Mouse (Mus musculus): ENCODE data around the gene Veph1.

The Veph1 gene

GRCm38 (mm10) chr3:66101074-66101473, 195.6 kb downstream of the Veph1 start:
- DNase-seq (ENCODE audit: low spot score), result no peak

- no peak for DNase-seq (ENCODE audit: low spot score)
Measured at GRCm38 (mm10) chr3:66091746-66092145, 204.9 kb downstream of the Veph1 start.

DNA sequence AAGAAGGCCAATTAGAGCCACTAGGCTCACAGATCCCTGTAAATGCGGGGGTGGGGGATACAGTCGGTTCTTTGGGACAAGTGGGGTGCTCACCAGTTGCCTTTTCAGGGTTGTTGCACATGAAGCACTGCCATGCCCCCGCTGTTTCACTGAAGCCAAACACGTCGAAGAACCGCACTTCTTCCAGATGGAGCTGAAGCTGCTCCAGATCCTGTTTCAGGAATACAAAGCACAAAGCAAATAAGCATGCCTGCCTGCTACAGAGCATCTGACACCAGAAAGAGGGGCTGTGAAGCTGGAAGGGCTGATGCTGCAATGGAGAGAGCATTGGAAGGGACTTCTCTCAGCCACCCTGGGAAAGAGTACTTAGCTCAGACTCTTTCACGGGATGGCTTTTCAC, 209.0 kb downstream of the Veph1 start:
- DNase-seq (ENCODE audit: low spot score), result no peak

DNA sequence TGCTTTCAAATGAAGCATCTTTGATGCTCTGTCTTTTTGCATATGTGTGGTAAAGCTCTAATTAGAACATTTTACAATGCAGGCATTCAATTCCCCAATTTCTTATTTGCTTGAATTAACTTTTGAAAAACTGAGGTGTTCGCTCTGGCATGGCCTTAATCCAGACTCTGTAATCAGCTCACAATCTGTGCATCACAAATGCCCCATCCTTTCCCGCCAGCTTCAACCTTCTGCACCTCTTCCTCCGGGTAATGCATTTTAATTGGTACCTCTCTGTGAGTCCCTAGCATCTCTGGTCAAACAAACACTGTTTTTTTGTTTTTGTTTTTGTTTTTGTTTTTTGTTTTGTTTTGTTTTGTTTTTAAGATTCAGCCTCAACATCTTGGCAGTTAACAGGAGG, 212.8 kb downstream of the Veph1 start:
- DNase-seq (ENCODE audit: low spot score), result no peak

GRCm38 (mm10) chr3:66083407-66083806, 213.2 kb downstream of the Veph1 start:
- no peak for DNase-seq (ENCODE audit: low spot score)

- DNase-seq (ENCODE audit: low spot score), result no peak
Measured at GRCm38 (mm10) chr3:66082975-66083374, 213.7 kb downstream of the Veph1 start.

DNA sequence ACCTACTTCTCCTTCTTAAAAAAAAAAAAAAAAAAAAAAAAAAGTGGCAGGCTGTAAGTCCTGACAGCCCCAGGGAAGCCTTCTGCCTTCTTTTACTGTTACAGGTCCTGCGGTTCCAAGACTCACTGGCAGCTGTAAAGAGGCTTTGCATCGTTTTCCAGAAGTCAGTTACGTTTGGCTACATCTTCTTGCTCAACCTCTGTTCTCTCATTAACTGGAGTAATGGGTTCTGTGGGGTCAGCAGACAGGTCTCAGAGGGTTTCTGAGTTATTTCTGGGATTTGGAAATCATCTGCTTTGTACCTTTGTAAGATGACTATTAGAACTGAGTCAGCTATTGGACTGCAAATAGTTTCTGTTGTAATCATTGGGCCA, 215.3 kb downstream of the Veph1 start:
- no peak for DNase-seq (ENCODE audit: low spot score)

- DNase-seq (ENCODE audit: low spot score), result no peak
Measured at GRCm38 (mm10) chr3:66080631-66081362, 215.8 kb downstream of the Veph1 start.

GRCm38 (mm10) chr3:66079886-66080285, 216.8 kb downstream of the Veph1 start:
- no peak for DNase-seq (ENCODE audit: low spot score)

DNA sequence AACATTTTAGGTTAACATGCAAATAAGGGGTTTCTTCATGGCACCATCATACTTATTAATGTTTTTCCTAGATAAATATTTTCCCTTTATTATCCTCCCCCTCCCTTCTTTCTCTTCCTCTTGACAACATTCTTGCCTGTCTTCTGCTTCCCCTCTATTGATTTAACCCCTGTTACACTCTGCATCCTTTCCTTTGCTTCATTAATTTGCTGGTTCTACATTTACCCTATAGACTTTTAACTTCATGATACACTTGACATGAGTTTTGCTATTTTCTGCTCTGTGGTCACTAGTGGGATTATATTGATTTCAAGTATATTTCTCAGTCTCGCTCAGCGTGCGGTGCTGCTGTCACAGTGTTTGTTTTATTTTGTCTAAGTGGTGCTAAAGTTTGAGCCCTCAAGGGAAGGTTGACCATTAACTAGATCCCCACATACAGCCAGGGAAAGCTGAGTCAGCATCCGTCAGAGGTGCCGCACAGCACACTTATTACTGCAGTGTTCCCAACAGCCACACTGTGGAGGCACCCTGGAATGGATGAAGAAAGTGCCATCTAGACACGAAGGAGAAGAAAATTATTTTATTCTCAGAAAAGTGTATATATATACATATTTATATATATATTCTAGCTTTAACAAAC, 217.6 kb downstream of the Veph1 start:
- no peak for DNase-seq (ENCODE audit: low spot score)

DNA sequence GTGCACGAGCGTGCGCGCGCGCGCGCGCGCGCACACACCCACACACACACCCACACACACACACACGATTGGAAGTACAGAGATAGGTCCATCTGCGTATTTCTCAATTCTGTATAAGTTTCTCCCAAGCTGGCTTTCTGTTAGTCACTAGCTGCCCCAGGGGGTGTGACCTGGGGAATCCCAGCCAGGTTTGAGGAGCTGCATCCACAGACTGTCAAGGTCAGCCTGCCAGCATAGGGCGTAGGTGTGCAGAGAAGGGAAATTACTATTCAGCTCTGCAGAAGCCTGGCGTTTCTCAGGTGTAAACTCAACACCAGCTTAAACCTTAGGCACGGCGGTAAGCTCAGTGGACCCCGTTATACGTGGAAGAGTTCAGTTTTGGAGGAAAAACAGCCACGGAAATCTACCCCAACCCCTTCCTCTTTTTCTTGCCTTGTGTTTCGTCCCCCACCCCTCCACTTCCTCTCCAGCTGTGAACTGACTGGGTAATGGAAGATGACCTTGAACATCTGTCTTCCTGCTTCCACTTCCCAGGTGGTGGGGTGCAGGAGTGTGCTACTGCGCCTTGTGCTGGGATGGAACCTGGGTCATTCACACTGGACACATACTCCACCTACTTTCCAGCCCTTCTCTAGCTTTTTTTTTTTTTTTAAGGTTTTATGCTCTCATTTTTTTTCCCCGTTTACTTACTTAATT, 218.5 kb downstream of the Veph1 start:
- DNase-seq (ENCODE audit: low spot score), result no peak

- DNase-seq (ENCODE audit: low spot score), result no peak
Measured at GRCm38 (mm10) chr3:66070274-66070673, 226.4 kb downstream of the Veph1 start.

DNA sequence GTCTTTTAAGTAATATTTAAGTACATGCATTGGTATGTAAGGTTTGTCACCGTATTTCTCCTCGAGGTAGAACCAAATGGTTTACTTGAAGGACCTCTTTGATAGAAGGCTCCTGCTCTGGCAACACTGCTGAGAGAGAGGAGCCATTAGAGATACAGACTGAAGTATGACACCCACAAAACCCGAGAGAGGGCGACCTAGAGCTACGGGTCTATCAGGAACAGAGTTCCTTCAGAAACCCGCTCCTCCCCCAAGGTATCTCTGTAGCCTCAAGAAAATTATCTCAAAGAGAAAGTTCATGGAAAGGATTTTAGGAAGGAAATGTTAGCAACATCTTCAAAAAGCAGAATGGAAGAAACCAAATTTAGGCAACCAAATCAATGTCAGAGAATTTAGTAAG, 232.8 kb downstream of the Veph1 start:
- DNase-seq (ENCODE audit: low spot score), result no peak

DNA sequence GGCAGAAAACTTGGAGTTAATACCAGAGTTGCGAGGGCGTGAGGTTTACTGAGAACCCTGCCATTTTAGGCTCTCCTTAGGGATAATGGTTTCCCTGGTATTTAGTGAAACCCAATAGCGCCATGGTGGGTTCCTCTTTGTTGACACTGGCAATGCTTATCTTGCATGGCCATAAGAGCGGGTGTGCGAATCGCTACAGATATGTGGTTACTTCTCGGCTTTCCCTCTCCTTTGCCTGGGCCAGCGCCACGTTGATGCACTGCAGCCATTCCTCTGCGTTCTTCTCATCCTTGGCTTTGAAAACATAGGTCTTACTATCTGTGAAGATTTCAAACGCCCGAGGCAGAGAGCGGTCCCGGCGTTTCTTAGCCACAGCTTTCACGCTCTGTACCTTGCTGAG, 239.7 kb downstream of the Veph1 start:
- no peak for DNase-seq (ENCODE audit: low spot score)

DNA sequence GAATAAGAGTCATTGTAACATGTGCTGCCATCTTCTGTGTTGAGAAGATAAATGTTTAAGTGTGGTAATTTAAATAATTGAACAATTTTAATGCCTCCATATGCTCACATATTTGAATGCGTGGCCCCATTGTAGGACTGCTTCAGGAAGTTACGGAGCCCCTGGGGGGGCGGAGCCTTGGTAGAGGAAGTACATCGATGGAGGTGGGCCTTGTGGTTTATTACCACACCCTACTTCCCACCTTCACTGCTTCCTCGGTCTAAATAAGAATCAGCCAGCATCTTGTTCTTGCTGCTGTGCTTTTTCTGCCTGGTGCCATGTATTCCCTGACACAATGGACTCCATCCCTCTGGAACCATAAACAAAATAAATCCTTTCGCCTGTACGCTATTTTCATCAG, 241.0 kb downstream of the Veph1 start:
- no peak for DNase-seq (ENCODE audit: low spot score)

- DNase-seq (ENCODE audit: low spot score), result no peak
Measured at GRCm38 (mm10) chr3:66050092-66050886, 246.3 kb downstream of the Veph1 start.

GRCm38 (mm10) chr3:66040857-66041494, 255.7 kb downstream of the Veph1 start:
- no peak for DNase-seq (ENCODE audit: low spot score)

GRCm38 (mm10) chr3:66035226-66035625, 261.4 kb downstream of the Veph1 start:
- DNase-seq (ENCODE audit: low spot score), result no peak

GRCm38 (mm10) chr3:66033346-66033745, 263.3 kb downstream of the Veph1 start:
- DNase-seq (ENCODE audit: low spot score), result no peak

DNA sequence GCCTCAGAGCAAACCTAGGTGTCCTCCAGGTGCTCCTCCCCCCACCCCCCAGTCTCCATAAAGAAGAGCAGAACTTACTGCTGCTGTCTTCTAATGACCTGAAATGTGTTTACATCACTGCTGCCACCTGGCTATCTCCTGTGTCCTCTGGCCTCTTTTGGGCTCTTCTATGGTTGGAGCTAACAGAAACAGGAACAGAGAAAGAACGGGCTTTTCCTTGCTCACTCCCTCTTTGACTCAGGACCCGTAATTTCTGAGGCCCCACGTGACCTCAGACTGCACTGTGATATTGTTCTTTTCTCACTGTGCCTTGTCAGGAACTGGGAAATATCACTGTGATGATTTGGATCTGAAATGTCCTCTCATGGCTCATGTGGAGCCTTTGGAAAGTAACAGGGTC, 271.2 kb downstream of the Veph1 start:
- DNase-seq (ENCODE audit: low spot score), result no peak

GRCm38 (mm10) chr3:66024220-66024792, 272.3 kb downstream of the Veph1 start:
- DNase-seq (ENCODE audit: low spot score), result no peak

DNA sequence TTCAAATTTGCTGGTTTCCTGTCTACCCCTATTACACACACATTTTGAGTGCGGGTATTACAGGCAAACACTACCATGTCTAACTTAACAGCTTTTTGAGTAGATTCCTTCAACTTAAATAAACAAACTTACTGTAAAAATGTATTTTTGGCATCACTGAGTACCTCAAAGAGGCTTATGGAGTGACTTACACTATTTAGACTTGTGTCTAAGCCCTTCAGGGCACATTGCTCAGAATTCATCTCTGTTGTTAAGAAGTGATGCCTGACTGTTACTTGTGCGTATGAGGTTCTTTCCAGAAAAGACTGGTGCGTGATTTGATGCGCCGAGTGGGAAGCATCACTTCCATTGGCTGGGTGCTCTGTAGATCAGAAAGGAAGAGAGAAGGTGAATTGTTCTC, 277.5 kb downstream of the Veph1 start:
- DNase-seq (ENCODE audit: low spot score), result no peak
